Mouse (Mus musculus) stomach, postnatal 0 days (tissue): ENCODE data around the gene Kank1.

Source experiments
- CTCF ChIP-seq: IDR thresholded peaks from 2 replicates; pipeline ENCODE4 v1.5.1; 2016; ENCODE audit warnings: antibody characterized with exemption, low read depth, mild to moderate bottlenecking, moderate library complexity
- EP300 ChIP-seq: optimal IDR thresholded peaks from 2 replicates; pipeline ENCODE3; 2016; ENCODE audit warnings: antibody characterized with exemption

DNA sequence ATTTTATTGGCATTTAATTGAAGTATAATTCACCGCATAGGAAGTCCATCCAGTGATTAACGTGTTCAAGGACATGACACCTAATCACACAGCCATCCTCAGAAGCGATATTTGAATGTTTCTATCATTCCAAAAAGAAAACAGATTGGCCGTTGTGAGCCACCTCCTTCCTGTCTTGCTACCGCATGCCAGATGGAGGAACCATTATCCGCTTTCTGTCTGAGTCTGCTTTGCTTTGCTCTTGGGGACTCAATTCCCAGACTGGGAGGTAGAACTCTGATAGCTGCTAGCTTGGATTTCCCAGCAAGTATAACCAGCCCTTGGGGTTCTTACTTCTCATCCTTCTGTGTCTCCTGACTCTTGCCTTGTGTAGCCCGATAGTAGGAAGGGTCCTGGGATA lies 125.2 kb downstream of the Kank1 start:
- TF ChIP-seq EP300: no peak
- TF ChIP-seq CTCF: no peak
